Mouse (Mus musculus) spleen, postnatal 36 days (tissue): ENCODE results near the gene Atp8a2.

Source experiments
- DNase-seq, 2 experiments: peaks; one replicate each; pipeline ENCODE4 v3.0.0; 2022; ENCODE audit warnings: low spot score in 2 of 2, mixed read lengths in 1 of 2

Gene Atp8a2

GRCm38 (mm10) chr14:60152373-60152772 is 44.6 kb downstream of the Atp8a2 start:
- DNase-seq, result no peak

- no peak for DNase-seq
Measured at GRCm38 (mm10) chr14:60148893-60149292, 48.1 kb downstream of the Atp8a2 start.

- DNase-seq, result no peak
Measured at GRCm38 (mm10) chr14:60143234-60143633, 53.7 kb downstream of the Atp8a2 start.

GRCm38 (mm10) chr14:60138339-60138738 is 58.6 kb downstream of the Atp8a2 start:
- no peak for DNase-seq

GRCm38 (mm10) chr14:60137812-60138211 is 59.2 kb downstream of the Atp8a2 start:
- DNase-seq, result no peak

- DNase-seq, result no peak
Measured at GRCm38 (mm10) chr14:60135801-60136200, 61.2 kb downstream of the Atp8a2 start.

GRCm38 (mm10) chr14:60134720-60135119 is 62.3 kb downstream of the Atp8a2 start:
- no peak for DNase-seq

- no peak for DNase-seq
Measured at GRCm38 (mm10) chr14:60131196-60131876, 65.6 kb downstream of the Atp8a2 start.

GRCm38 (mm10) chr14:60129564-60129963 is 67.4 kb downstream of the Atp8a2 start:
- DNase-seq, result peak; percentile 28 to 32

- DNase-seq, result no peak
Measured at GRCm38 (mm10) chr14:60125202-60125601, 71.8 kb downstream of the Atp8a2 start.

- DNase-seq, result no peak
Measured at GRCm38 (mm10) chr14:60121572-60121971, 75.4 kb downstream of the Atp8a2 start.

GRCm38 (mm10) chr14:60117792-60118585 is 79.0 kb downstream of the Atp8a2 start:
- no peak for DNase-seq

- no peak for DNase-seq
Measured at GRCm38 (mm10) chr14:60086808-60087725, 109.9 kb downstream of the Atp8a2 start.

GRCm38 (mm10) chr14:60086254-60086807 is 110.6 kb downstream of the Atp8a2 start:
- no peak for DNase-seq

GRCm38 (mm10) chr14:60082771-60083170 is 114.2 kb downstream of the Atp8a2 start:
- no peak for DNase-seq

GRCm38 (mm10) chr14:60072496-60072895 is 124.5 kb downstream of the Atp8a2 start:
- DNase-seq, result peak in 1 of 2 experiments; percentile 2

GRCm38 (mm10) chr14:60065186-60065585 is 131.8 kb downstream of the Atp8a2 start:
- no peak for DNase-seq

- DNase-seq, result no peak
Measured at GRCm38 (mm10) chr14:60061023-60061422, 136.0 kb downstream of the Atp8a2 start.

- no peak for DNase-seq
Measured at GRCm38 (mm10) chr14:60058867-60059266, 138.1 kb downstream of the Atp8a2 start.

- no peak for DNase-seq
Measured at GRCm38 (mm10) chr14:60055231-60055630, 141.7 kb downstream of the Atp8a2 start.

GRCm38 (mm10) chr14:60030666-60031065 is 166.3 kb downstream of the Atp8a2 start:
- DNase-seq, result no peak

GRCm38 (mm10) chr14:60027139-60027538 is 169.8 kb downstream of the Atp8a2 start:
- DNase-seq, result no peak
